Mouse (Mus musculus) stomach, postnatal 0 days (tissue): Measurements from ENCODE around the gene 5730522E02Rik.

Experiments
- CTCF ChIP-seq: IDR thresholded peaks from 2 replicates; pipeline ENCODE4 v1.5.1; 2016; ENCODE audit warnings: antibody characterized with exemption, low read depth, mild to moderate bottlenecking, moderate library complexity
- EP300 ChIP-seq: optimal IDR thresholded peaks from 2 replicates; pipeline ENCODE3; 2016; ENCODE audit warnings: antibody characterized with exemption

DNA sequence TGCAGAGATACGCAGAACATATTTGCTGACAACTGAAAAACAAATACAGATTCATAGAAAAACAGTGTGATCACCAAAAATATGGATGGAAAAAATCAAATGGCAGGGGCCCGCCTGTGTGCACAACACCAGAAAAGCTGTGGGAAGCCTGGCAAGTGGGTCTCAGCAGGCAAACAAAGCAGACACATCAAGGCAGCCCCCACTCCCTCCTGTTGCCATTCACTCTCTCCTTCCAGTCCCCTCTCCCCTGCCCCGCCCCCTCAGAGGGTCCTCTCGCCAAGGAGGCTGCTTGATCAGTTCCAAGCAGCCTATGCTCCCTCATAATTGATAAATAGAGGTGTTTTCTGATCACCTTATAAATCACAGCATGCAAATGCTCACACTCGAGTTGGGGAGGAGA is 357.5 kb downstream of the 5730522E02Rik start:
- TF ChIP-seq CTCF (no peak), EP300 (no peak)
